Mouse (Mus musculus) c-Kit-positive CD71-positive TER-119-negative erythroid progenitor cells, embryonic 14.5 days (primary cell): ENCODE measurements around the gene Setd1b.
"Not testable (repeated sequence)": the region's sequence is repeated elsewhere in the genome, so short reads cannot be mapped to it uniquely, and the experiment has no call there.

Experiments
- DNase-seq: peaks from one replicate; pipeline ENCODE4 v3.0.0-alpha.2; 2013; ENCODE audit warnings: low read depth

Gene Setd1b

GRCm38 (mm10) chr5:123159866-123160265 lies 17.9 kb downstream of the Setd1b start:
- DNase-seq = no peak

GRCm38 (mm10) chr5:123160341-123160740 lies 18.3 kb downstream of the Setd1b start:
- DNase-seq = no peak

- DNase-seq = no peak
Observed at GRCm38 (mm10) chr5:123162942-123163341, 20.9 kb downstream of the Setd1b start.

GRCm38 (mm10) chr5:123166437-123166836 lies 24.4 kb downstream of the Setd1b start:
- DNase-seq = no peak

- DNase-seq = no peak
Observed at GRCm38 (mm10) chr5:123167591-123167990, 25.6 kb downstream of the Setd1b start.

GRCm38 (mm10) chr5:123169284-123169683 lies 27.3 kb downstream of the Setd1b start, which contains the start of gene Psmd9:
Psmd9 (plus strand) TSS chr5:123169413.
- no peak for DNase-seq

- DNase-seq = no peak
Observed at GRCm38 (mm10) chr5:123170365-123170764, 28.4 kb downstream of the Setd1b start.

GRCm38 (mm10) chr5:123171646-123172350 lies 29.8 kb downstream of the Setd1b start:
- DNase-seq = peak; percentile 86

- no peak for DNase-seq
Observed at GRCm38 (mm10) chr5:123178792-123179191, 36.8 kb downstream of the Setd1b start.

- DNase-seq = no peak
Observed at GRCm38 (mm10) chr5:123180390-123180789, 38.4 kb downstream of the Setd1b start.

- DNase-seq = no peak
Observed at GRCm38 (mm10) chr5:123181536-123181935, 39.5 kb downstream of the Setd1b start.

GRCm38 (mm10) chr5:123182651-123183050 lies 40.7 kb downstream of the Setd1b start, which contains the start of gene Hpd:
Hpd (minus strand) TSS chr5:123182727.
- no peak for DNase-seq

GRCm38 (mm10) chr5:123185966-123186365 lies 44.0 kb downstream of the Setd1b start:
- DNase-seq = no peak

GRCm38 (mm10) chr5:123187306-123187705 lies 45.3 kb downstream of the Setd1b start:
- DNase-seq = no peak

- no peak for DNase-seq
Observed at GRCm38 (mm10) chr5:123190912-123191311, 48.9 kb downstream of the Setd1b start.

GRCm38 (mm10) chr5:123191427-123191826 lies 49.4 kb downstream of the Setd1b start:
- no peak for DNase-seq

- DNase-seq = no peak
Observed at GRCm38 (mm10) chr5:123192606-123193150, 50.7 kb downstream of the Setd1b start.

- peak; percentile 64 for DNase-seq
Observed at GRCm38 (mm10) chr5:123193436-123193835, 51.4 kb downstream of the Setd1b start.

- no peak for DNase-seq
Observed at GRCm38 (mm10) chr5:123194856-123195255, 52.9 kb downstream of the Setd1b start.

- DNase-seq = no peak
Observed at GRCm38 (mm10) chr5:123195500-123196000, 53.6 kb downstream of the Setd1b start.

- DNase-seq = no peak
Observed at GRCm38 (mm10) chr5:123196746-123197145, 54.8 kb downstream of the Setd1b start.

GRCm38 (mm10) chr5:123198523-123198922 lies 56.5 kb downstream of the Setd1b start:
- DNase-seq = no peak

GRCm38 (mm10) chr5:123200816-123201522 lies 59.0 kb downstream of the Setd1b start:
- not testable (repeated sequence) for DNase-seq
